Mouse (Mus musculus): ENCODE measurements around the gene Fgd5. TPM values are rescaled to one million over a fixed set of nuclear protein-coding genes. Genes with fewer than 3 reads are reported as not detected.
A peak's percentile ranks its signal among the peaks of the same experiment; 100 is the strongest.

Gene Fgd5
- polyA plus RNA-seq, 1 experiment = 2.9 TPM

GRCm38 (mm10) chr6:92010895-92011294 lies 32.2 kb downstream of the Fgd5 start:
- no peak overlapping the region for H3K27ac ChIP-seq (ENCODE audit: insufficient read depth, low read depth, low read length)
- 75% methylated on average over 2 of the region's 2 CpGs for WGBS
- H3K4me1 ChIP-seq (ENCODE audit: control insufficient read depth, insufficient read depth, insufficient read length, low read length) = peaks cover 3% of the 10 kb centered on the region; the same call in 1 of the 2 replicates
- TF ChIP-seq POLR2A (IDR thresholded peaks at IDR 0.05; ENCODE audit: low read depth, low read length) = no peak
- no peak for TF ChIP-seq CTCF (IDR thresholded peaks at IDR 0.05; ENCODE audit: extremely low read depth, insufficient read length, insufficient replicate concordance, low read depth, low read length)
- H3K27me3 ChIP-seq (ENCODE audit: control insufficient read depth, insufficient read depth, low read length) = no peaks in the 10 kb centered on the region
- no peak overlapping the region for H3K4me3 ChIP-seq (ENCODE audit: low read depth, low read length)
- H3K36me3 ChIP-seq (ENCODE audit: control insufficient read depth, insufficient read depth, low read length) = no peaks in the 10 kb centered on the region

DNA sequence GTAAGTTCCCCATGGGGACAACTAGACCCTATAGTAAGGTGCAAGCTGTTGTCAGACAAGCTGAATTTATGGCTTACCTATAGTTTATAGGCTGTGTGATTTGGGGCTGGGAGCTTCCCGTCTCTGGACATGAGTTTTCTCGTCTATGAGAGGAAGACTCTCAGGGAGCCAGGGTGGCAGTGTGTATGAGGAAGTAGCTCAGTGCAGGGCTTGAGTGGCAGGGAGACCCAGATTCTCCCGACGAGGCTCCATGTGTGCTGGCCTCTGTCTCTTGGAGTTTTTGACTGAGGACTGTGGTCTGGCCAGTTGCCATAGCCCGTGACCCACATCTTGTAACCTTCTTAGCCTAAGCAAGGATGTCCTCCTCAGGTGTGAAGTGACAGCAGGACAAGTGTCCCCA lies 33.7 kb downstream of the Fgd5 start:
- Histone ChIP-seq H3K27me3 (ENCODE audit: control insufficient read depth, insufficient read depth, low read length) (no peaks in the 10 kb centered on the region), H3K27ac (ENCODE audit: insufficient read depth, low read depth, low read length) (no peak overlapping the region), H3K4me3 (ENCODE audit: low read depth, low read length) (no peak overlapping the region), H3K4me1 (ENCODE audit: control insufficient read depth, insufficient read depth, insufficient read length, low read length) (peaks cover 3% of the 10 kb centered on the region; the same call in 1 of the 2 replicates), H3K36me3 (ENCODE audit: control insufficient read depth, insufficient read depth, low read length) (no peaks in the 10 kb centered on the region)
- WGBS = 51% methylated on average over 5 of the region's 5 CpGs
- TF ChIP-seq POLR2A (IDR thresholded peaks at IDR 0.05; ENCODE audit: low read depth, low read length) (no peak), CTCF (IDR thresholded peaks at IDR 0.05; ENCODE audit: extremely low read depth, insufficient read length, insufficient replicate concordance, low read depth, low read length) (no peak)

DNA sequence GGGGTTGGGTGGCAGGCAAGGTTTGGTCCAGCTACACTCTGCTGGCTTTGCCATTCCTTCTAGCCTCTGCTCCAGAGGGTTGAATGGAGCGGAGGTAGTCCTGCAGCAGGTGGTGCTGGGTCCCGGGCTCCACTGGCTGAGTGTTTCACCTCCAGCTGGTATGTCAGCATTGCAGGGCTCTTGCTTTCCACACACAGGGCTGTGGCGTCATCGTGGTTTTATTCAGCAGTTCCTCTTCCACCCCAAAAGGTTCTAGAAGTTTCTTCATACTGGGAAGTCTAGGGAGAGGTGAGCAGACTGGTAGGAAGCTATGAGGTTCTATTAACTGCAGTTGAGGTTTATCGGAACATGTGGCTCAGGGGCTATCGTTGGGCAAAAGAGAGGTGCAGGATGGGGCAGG lies 34.4 kb downstream of the Fgd5 start:
- no peaks in the 10 kb centered on the region for H3K36me3 ChIP-seq (ENCODE audit: control insufficient read depth, insufficient read depth, low read length)
- peaks cover 3% of the 10 kb centered on the region; the same call in 1 of the 2 replicates for H3K4me1 ChIP-seq (ENCODE audit: control insufficient read depth, insufficient read depth, insufficient read length, low read length)
- WGBS = 79% methylated on average over 6 of the region's 6 CpGs
- no peaks in the 10 kb centered on the region for H3K27me3 ChIP-seq (ENCODE audit: control insufficient read depth, insufficient read depth, low read length)
- no peak overlapping the region for H3K27ac ChIP-seq (ENCODE audit: insufficient read depth, low read depth, low read length)
- TF ChIP-seq CTCF (IDR thresholded peaks at IDR 0.05; ENCODE audit: extremely low read depth, insufficient read length, insufficient replicate concordance, low read depth, low read length) (no peak), POLR2A (IDR thresholded peaks at IDR 0.05; ENCODE audit: low read depth, low read length) (no peak)
- no peak overlapping the region for H3K4me3 ChIP-seq (ENCODE audit: low read depth, low read length)

DNA sequence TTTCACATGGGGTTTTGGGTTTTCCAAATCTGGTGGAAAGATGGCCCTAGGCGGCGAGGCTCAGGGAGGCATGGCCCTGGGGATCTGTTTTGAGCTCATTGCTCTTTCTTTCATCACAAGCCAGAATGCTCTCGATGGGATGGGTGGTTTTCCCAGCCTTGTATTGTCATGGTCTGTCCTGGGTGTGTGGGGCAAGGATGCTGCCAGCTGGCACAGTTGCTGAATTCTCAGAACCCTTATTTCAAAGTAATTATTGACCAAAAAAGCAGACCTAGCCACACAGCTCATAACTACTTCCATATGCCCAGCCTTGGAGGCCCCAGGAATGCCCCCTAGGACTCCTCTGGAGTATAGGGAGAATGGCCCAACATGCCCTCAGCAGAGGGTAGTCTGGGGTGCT lies 34.9 kb downstream of the Fgd5 start:
- 85% methylated on average over 3 of the region's 3 CpGs for WGBS
- TF ChIP-seq CTCF (IDR thresholded peaks at IDR 0.05; ENCODE audit: extremely low read depth, insufficient read length, insufficient replicate concordance, low read depth, low read length) (no peak), POLR2A (IDR thresholded peaks at IDR 0.05; ENCODE audit: low read depth, low read length) (no peak)
- H3K36me3 ChIP-seq (ENCODE audit: control insufficient read depth, insufficient read depth, low read length) = no peaks in the 10 kb centered on the region
- no peak overlapping the region for H3K27ac ChIP-seq (ENCODE audit: insufficient read depth, low read depth, low read length)
- no peaks in the 10 kb centered on the region for H3K27me3 ChIP-seq (ENCODE audit: control insufficient read depth, insufficient read depth, low read length)
- H3K4me3 ChIP-seq (ENCODE audit: low read depth, low read length) = no peak overlapping the region
- H3K4me1 ChIP-seq (ENCODE audit: control insufficient read depth, insufficient read depth, insufficient read length, low read length) = peaks cover 3% of the 10 kb centered on the region; the same call in 1 of the 2 replicates

DNA sequence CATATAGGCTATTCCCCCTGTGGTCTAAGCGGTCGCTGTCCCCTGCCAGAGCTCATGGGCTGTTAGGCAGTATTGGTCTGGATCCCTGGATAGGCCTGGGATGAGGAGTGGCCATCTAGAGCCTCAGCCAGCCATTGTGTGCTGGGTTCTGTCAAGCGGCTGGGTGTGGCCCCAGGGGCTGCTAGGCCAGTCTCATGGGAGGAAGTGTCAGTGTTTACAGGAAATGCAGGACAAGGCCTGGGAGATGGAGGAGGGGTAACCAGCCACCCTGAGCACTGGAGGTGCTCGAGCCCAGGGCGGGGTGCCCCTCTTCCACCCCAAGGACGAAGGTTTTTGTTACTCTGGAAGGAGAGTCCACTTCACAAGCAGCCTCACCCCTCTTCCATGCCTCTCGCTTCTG lies 36.3 kb downstream of the Fgd5 start:
- no peaks in the 10 kb centered on the region for H3K27me3 ChIP-seq (ENCODE audit: control insufficient read depth, insufficient read depth, low read length)
- 56% methylated on average over 7 of the region's 7 CpGs for WGBS
- H3K4me1 ChIP-seq (ENCODE audit: control insufficient read depth, insufficient read depth, insufficient read length, low read length) = peaks cover 3% of the 10 kb centered on the region; the same call in 1 of the 2 replicates
- no peak for TF ChIP-seq CTCF (IDR thresholded peaks at IDR 0.05; ENCODE audit: extremely low read depth, insufficient read length, insufficient replicate concordance, low read depth, low read length)
- no peak for TF ChIP-seq POLR2A (IDR thresholded peaks at IDR 0.05; ENCODE audit: low read depth, low read length)
- no peaks in the 10 kb centered on the region for H3K36me3 ChIP-seq (ENCODE audit: control insufficient read depth, insufficient read depth, low read length)
- H3K27ac ChIP-seq (ENCODE audit: insufficient read depth, low read depth, low read length) = peak overlapping the region; percentile 36; the same call in 1 of the 2 replicates
- H3K4me3 ChIP-seq (ENCODE audit: low read depth, low read length) = no peak overlapping the region

DNA sequence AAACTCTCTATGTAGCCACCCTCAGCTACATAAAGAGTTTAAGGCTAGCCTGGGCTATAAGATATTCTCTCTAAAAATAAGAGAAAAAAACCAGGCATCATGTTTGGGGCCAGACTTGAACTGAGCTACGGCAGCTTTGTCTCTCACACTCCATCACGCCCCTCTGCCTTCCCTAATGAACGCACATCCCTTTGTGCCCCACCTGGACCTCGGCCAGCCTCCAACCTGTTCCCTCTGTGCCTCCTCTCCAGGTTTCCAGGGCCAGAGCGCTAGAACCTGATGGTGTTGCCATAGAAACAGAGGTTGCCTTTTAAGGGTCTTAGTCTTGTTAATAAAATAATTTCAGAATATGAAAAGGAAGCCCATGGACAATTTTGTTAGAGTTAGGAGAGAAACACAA lies 37.2 kb downstream of the Fgd5 start:
- 75% methylated on average over 5 of the region's 5 CpGs for WGBS
- Histone ChIP-seq H3K27me3 (ENCODE audit: control insufficient read depth, insufficient read depth, low read length) (no peaks in the 10 kb centered on the region), H3K4me3 (ENCODE audit: low read depth, low read length) (no peak overlapping the region), H3K4me1 (ENCODE audit: control insufficient read depth, insufficient read depth, insufficient read length, low read length) (peaks cover 3% of the 10 kb centered on the region; the same call in 1 of the 2 replicates), H3K36me3 (ENCODE audit: control insufficient read depth, insufficient read depth, low read length) (no peaks in the 10 kb centered on the region), H3K27ac (ENCODE audit: insufficient read depth, low read depth, low read length) (no peak overlapping the region)
- no peak for TF ChIP-seq CTCF (IDR thresholded peaks at IDR 0.05; ENCODE audit: extremely low read depth, insufficient read length, insufficient replicate concordance, low read depth, low read length)
- no peak for TF ChIP-seq POLR2A (IDR thresholded peaks at IDR 0.05; ENCODE audit: low read depth, low read length)

DNA sequence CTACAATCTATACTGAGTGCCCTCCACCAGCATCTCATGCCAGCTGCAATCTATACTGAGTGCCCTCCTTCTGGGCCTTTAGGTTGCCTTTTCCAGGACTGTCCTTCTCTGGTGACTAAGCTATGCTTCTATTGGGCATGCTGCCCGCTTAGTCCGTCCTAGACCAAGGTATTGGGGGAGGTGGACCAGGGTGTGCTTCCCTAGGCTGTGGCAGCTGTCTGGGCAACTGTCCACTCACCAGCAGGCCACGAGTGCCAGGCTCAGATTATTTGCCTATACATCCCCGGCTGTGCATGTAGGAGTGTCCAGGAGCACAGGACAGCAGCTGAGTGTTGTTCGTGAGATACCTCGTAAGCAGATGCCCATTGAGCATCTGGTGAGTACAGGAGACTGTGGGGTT lies 38.1 kb downstream of the Fgd5 start:
- 84% methylated on average over 6 of the region's 6 CpGs for WGBS
- no peak overlapping the region for H3K27ac ChIP-seq (ENCODE audit: insufficient read depth, low read depth, low read length)
- peaks cover 3% of the 10 kb centered on the region; the same call in 1 of the 2 replicates for H3K4me1 ChIP-seq (ENCODE audit: control insufficient read depth, insufficient read depth, insufficient read length, low read length)
- H3K27me3 ChIP-seq (ENCODE audit: control insufficient read depth, insufficient read depth, low read length) = no peaks in the 10 kb centered on the region
- no peaks in the 10 kb centered on the region for H3K36me3 ChIP-seq (ENCODE audit: control insufficient read depth, insufficient read depth, low read length)
- no peak for TF ChIP-seq CTCF (IDR thresholded peaks at IDR 0.05; ENCODE audit: extremely low read depth, insufficient read length, insufficient replicate concordance, low read depth, low read length)
- TF ChIP-seq POLR2A (IDR thresholded peaks at IDR 0.05; ENCODE audit: low read depth, low read length) = no peak
- H3K4me3 ChIP-seq (ENCODE audit: low read depth, low read length) = no peak overlapping the region
